Mouse (Mus musculus): ENCODE results near the gene Sema4c.

DNA sequence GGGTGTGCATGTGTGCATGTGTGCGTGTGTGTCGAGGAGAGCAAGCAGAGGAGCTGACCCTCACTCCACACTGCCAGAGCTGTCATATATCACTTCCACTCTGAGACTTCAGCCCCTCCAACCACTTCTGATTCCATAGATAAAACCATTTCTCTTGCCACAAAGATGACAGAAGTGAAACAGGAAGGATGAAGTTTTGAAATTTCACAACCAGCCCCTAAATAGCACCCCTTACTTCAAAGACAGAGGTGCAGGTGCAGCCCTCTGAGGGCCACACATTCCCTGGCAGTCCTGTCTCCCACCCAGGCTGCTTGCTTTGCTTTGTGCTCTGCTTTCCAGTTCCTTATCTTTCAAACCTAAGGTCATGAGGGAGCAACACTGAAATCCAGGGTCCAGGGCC is 33.3 kb upstream of the Sema4c start:
- no peak for TF ChIP-seq HCFC1 (IDR thresholded peaks at IDR 0.05; ENCODE audit: borderline replicate concordance, insufficient read depth, low read length)
- TF ChIP-seq ZC3H11A (IDR thresholded peaks at IDR 0.05; ENCODE audit: borderline replicate concordance, low read depth, low read length), result no peak
- TF ChIP-seq CHD2 (IDR thresholded peaks at IDR 0.05; ENCODE audit: low read depth, low read length), result no peak
